Mouse (Mus musculus) heart, embryonic 16.5 days (tissue): ENCODE measurements around the gene Fam163b. TPM values are rescaled to one million over a fixed set of nuclear protein-coding genes. Genes with fewer than 3 reads are reported as not detected.

ENCODE experiments used
- ATAC-seq: fragments of 200-750 bp; cut with Nextera tagmentation; replicated peaks from 2 replicates; pipeline ENCODE4 v1.8.0; 2017; ENCODE audit warnings: moderate number of reproducible peaks; ENCODE audit not compliant: insufficient read depth, low FRiP score; ENCODE audit errors: extremely low read depth
- H3K27ac ChIP-seq: fragments of 300-500 bp; sonication (generic); 2 replicates; pipeline ENCODE4 v1.5.1; 2014; ENCODE audit warnings: mild to moderate bottlenecking, low read length, control low read depth, moderate library complexity
- H3K27me3 ChIP-seq: fragments of 300-500 bp; sonication (generic); 2 replicates; pipeline ENCODE4 v1.6.1; 2014; ENCODE audit warnings: low read length, mixed read lengths; ENCODE audit not compliant: control insufficient read depth, insufficient read depth
- H3K36me3 ChIP-seq: fragments of 300-500 bp; sonication (generic); 2 replicates; pipeline ENCODE4 v1.6.1; 2014; ENCODE audit not compliant: control insufficient read depth, insufficient read depth
- H3K4me1 ChIP-seq: fragments of 300-500 bp; sonication (generic); 2 replicates; pipeline ENCODE4 v1.6.1; 2014; ENCODE audit warnings: low read length, mixed read lengths; ENCODE audit not compliant: control insufficient read depth, insufficient read depth
- H3K4me2 ChIP-seq: fragments of 300-500 bp; sonication (generic); 2 replicates; pipeline ENCODE4 v1.6.1; 2014; ENCODE audit warnings: low read depth, mild to moderate bottlenecking, control low read depth, low read length
- H3K4me3 ChIP-seq: fragments of 300-500 bp; sonication (generic); 2 replicates; pipeline ENCODE4 v1.5.1; 2014; ENCODE audit warnings: mild to moderate bottlenecking, control low read depth, low read length
- H3K9ac ChIP-seq: fragments of 300-500 bp; sonication (generic); 2 replicates; pipeline ENCODE4 v1.6.1; 2014; ENCODE audit warnings: low read length, control low read depth
- H3K9me3 ChIP-seq: fragments of 300-500 bp; sonication (generic); replicated peaks from 2 replicates; pipeline ENCODE4 v1.6.1; 2016; ENCODE audit warnings: low read length; ENCODE audit not compliant: control insufficient read depth
- WGBS: fragments of 180-500 bp; shearing (Covaris S2); extraction: QIAGEN DNeasy Blood & Tissue Kit; methylation state at CpG from one replicate; pipeline ENCODE4 v1.1.7; 2014; 5-methylcytosine and 5-hydroxymethylcytosine counted together
- polyA plus RNA-seq: library from polyadenylated mRNA; unstranded; fragments of >200 nt; fragmentation: Nextera tagmentation; extraction: Ambion mirVana; gene quantifications from 2 replicates; pipeline ENCODE4 v1.2.1, GENCODE M21; 2015

Gene Fam163b
- polyA plus RNA-seq, 1 experiment from 2014 or later: 0.91 TPM

GRCm38 (mm10) chr2:27077655-27078244 is 64.5 kb downstream of the Fam163b start:
- ATAC-seq: no peak
- H3K9me3 ChIP-seq: no peaks in the 10 kb centered on the region
- 46% methylated on average over 10 of the region's 10 CpGs for WGBS
- no peak overlapping the region for H3K27ac ChIP-seq
- H3K4me1 ChIP-seq: peaks cover 40% of the 10 kb centered on the region
- peaks cover 10% of the 10 kb centered on the region for H3K27me3 ChIP-seq
- H3K36me3 ChIP-seq: no peaks in the 10 kb centered on the region
- H3K9ac ChIP-seq: no peak overlapping the region
- no peak overlapping the region for H3K4me3 ChIP-seq
- no peak overlapping the region for H3K4me2 ChIP-seq

GRCm38 (mm10) chr2:27075485-27075884 is 66.8 kb downstream of the Fam163b start:
- H3K9ac ChIP-seq: no peak overlapping the region
- H3K27ac ChIP-seq: no peak overlapping the region
- no peak overlapping the region for H3K4me2 ChIP-seq
- WGBS: 61% methylated on average over 3 of the region's 3 CpGs
- ATAC-seq: no peak
- H3K4me1 ChIP-seq: peaks cover 54% of the 10 kb centered on the region
- H3K9me3 ChIP-seq: no peaks in the 10 kb centered on the region
- H3K27me3 ChIP-seq: peaks cover 5% of the 10 kb centered on the region; the same call in 1 of the 2 replicates
- no peak overlapping the region for H3K4me3 ChIP-seq
- H3K36me3 ChIP-seq: no peaks in the 10 kb centered on the region

GRCm38 (mm10) chr2:27074804-27075203 is 67.5 kb downstream of the Fam163b start:
- WGBS: 64% methylated on average over 4 of the region's 4 CpGs

GRCm38 (mm10) chr2:27073407-27073806 is 68.9 kb downstream of the Fam163b start:
- Histone ChIP-seq H3K27ac (no peak overlapping the region), H3K4me2 (no peak overlapping the region), H3K36me3 (no peaks in the 10 kb centered on the region), H3K4me1 (peaks cover 43% of the 10 kb centered on the region), H3K9me3 (no peaks in the 10 kb centered on the region), H3K9ac (no peak overlapping the region), H3K4me3 (no peak overlapping the region), H3K27me3 (peaks cover 5% of the 10 kb centered on the region; the same call in 1 of the 2 replicates)
- WGBS: 66% methylated on average over 4 of the region's 4 CpGs
- ATAC-seq: no peak

More at GRCm38 (mm10) chr2:27074804-27075203, 67.5 kb downstream of the Fam163b start:
- Histone ChIP-seq H3K27me3 (peaks cover 5% of the 10 kb centered on the region; the same call in 1 of the 2 replicates), H3K9ac (no peak overlapping the region), H3K36me3 (no peaks in the 10 kb centered on the region), H3K4me3 (no peak overlapping the region), H3K27ac (no peak overlapping the region), H3K4me2 (no peak overlapping the region), H3K4me1 (peaks cover 51% of the 10 kb centered on the region), H3K9me3 (no peaks in the 10 kb centered on the region)
- ATAC-seq: no peak

- 75% methylated on average over 2 of the region's 2 CpGs for WGBS
- Histone ChIP-seq H3K36me3 (no peaks in the 10 kb centered on the region), H3K27ac (no peak within 1 kb of the TSS), H3K9ac (no peak within 1 kb of the TSS), H3K27me3 (peaks cover 5% of the 10 kb centered on the region; the same call in 1 of the 2 replicates), H3K4me2 (no peak within 1 kb of the TSS), H3K4me3 (no peak within 1 kb of the TSS), H3K9me3 (no peaks in the 10 kb centered on the region), H3K4me1 (peaks cover 34% of the 10 kb centered on the region)
- ATAC-seq: no peak
These were observed 70.3 kb downstream of the Fam163b start, which contains the start of gene Mymk for GRCm38 (mm10) chr2:27071978-27072377. Mymk (minus strand) TSS chr2:27072179.

GRCm38 (mm10) chr2:27071137-27071536 is 71.2 kb downstream of the Fam163b start:
- Histone ChIP-seq H3K9me3 (no peaks in the 10 kb centered on the region), H3K27me3 (no peaks in the 10 kb centered on the region), H3K4me3 (no peak overlapping the region), H3K4me2 (no peak overlapping the region), H3K36me3 (no peaks in the 10 kb centered on the region), H3K27ac (no peak overlapping the region), H3K4me1 (peaks cover 34% of the 10 kb centered on the region), H3K9ac (no peak overlapping the region)
- peak; percentile 77 for ATAC-seq
- 4% methylated on average over 4 of the region's 4 CpGs for WGBS

- H3K9me3 ChIP-seq: no peaks in the 10 kb centered on the region
- 77% methylated on average over 2 of the region's 2 CpGs for WGBS
- ATAC-seq: no peak
- H3K4me3 ChIP-seq: no peak overlapping the region
- H3K4me1 ChIP-seq: peaks cover 28% of the 10 kb centered on the region
- H3K27ac ChIP-seq: no peak overlapping the region
- no peaks in the 10 kb centered on the region for H3K27me3 ChIP-seq
- H3K36me3 ChIP-seq: no peaks in the 10 kb centered on the region
- no peak overlapping the region for H3K4me2 ChIP-seq
- H3K9ac ChIP-seq: no peak overlapping the region
These were observed 72.0 kb downstream of the Fam163b start for GRCm38 (mm10) chr2:27070247-27070813.

GRCm38 (mm10) chr2:27069646-27070045 is 72.6 kb downstream of the Fam163b start:
- no peak overlapping the region for H3K9ac ChIP-seq
- H3K27ac ChIP-seq: no peak overlapping the region
- H3K4me3 ChIP-seq: no peak overlapping the region
- H3K36me3 ChIP-seq: no peaks in the 10 kb centered on the region
- no peak for ATAC-seq
- H3K4me2 ChIP-seq: no peak overlapping the region
- H3K27me3 ChIP-seq: no peaks in the 10 kb centered on the region
- no peaks in the 10 kb centered on the region for H3K9me3 ChIP-seq
- WGBS: 62% methylated on average over 3 of the region's 3 CpGs
- H3K4me1 ChIP-seq: peaks cover 22% of the 10 kb centered on the region

- Histone ChIP-seq H3K9me3 (no peaks in the 10 kb centered on the region), H3K4me2 (no peak overlapping the region), H3K4me1 (peaks cover 22% of the 10 kb centered on the region), H3K27ac (no peak overlapping the region), H3K9ac (no peak overlapping the region), H3K36me3 (no peaks in the 10 kb centered on the region), H3K27me3 (no peaks in the 10 kb centered on the region), H3K4me3 (no peak overlapping the region)
- WGBS: 48% methylated on average over 2 of the region's 2 CpGs
- no peak for ATAC-seq
These were observed 74.3 kb downstream of the Fam163b start for GRCm38 (mm10) chr2:27067996-27068395.
